Mouse (Mus musculus) C2C12 (cell line): Measurements from ENCODE around the gene Naa20. TPM values are rescaled to one million over a fixed set of nuclear protein-coding genes. Genes with fewer than 3 reads are reported as not detected.
A peak's percentile ranks its signal among the peaks of the same experiment; 100 is the strongest.
"Not testable (repeated sequence)": the region's sequence is repeated elsewhere in the genome, so short reads cannot be mapped to it uniquely, and the experiment has no call there.

Experiments used
- H3K27me3 ChIP-seq: one replicate; pipeline ENCODE4 v1.6.1; 2011; ENCODE audit not compliant: control insufficient read depth, insufficient read depth, insufficient read length
- H3K36me3 ChIP-seq: one replicate; pipeline ENCODE4 v1.6.1; 2011; ENCODE audit not compliant: control insufficient read depth, insufficient read depth
- H3K4me3 ChIP-seq: one replicate; pipeline ENCODE4 v1.5.1; 2011; ENCODE audit warnings: mild to moderate bottlenecking, control low read depth; ENCODE audit not compliant: poor library complexity, insufficient read depth, severe bottlenecking
- H3K79me2 ChIP-seq: one replicate; pipeline ENCODE4 v1.6.1; 2011; ENCODE audit not compliant: control insufficient read depth, insufficient read depth
- H3K79me3 ChIP-seq: one replicate; pipeline ENCODE4 v1.6.1; 2011; ENCODE audit warnings: low read depth, control low read depth
- H3ac ChIP-seq: one replicate; pipeline ENCODE3; 2011; ENCODE audit warnings: low read depth; ENCODE audit not compliant: control insufficient read depth, insufficient read length
- CEBPB ChIP-seq: IDR thresholded peaks from one replicate; pipeline ENCODE4 v1.6.1; 2011; ENCODE audit warnings: low read depth, mild to moderate bottlenecking, control low read depth, moderate library complexity
- CTCF ChIP-seq: IDR thresholded peaks from one replicate; pipeline ENCODE4 v1.5.1; 2011; ENCODE audit not compliant: control insufficient read depth, insufficient read depth, insufficient read length
- FOSL1 ChIP-seq: IDR thresholded peaks from one replicate; pipeline ENCODE4 v1.8.0; 2011; ENCODE audit warnings: mild to moderate bottlenecking, low read length; ENCODE audit not compliant: poor library complexity, insufficient read depth, severe bottlenecking
- MAX ChIP-seq: IDR thresholded peaks from one replicate; pipeline ENCODE4 v1.6.1; 2011; ENCODE audit warnings: mild to moderate bottlenecking, control low read depth
- MYOD1 ChIP-seq: IDR thresholded peaks from one replicate; pipeline ENCODE4 v1.6.1; 2011; ENCODE audit warnings: low read depth; ENCODE audit not compliant: control insufficient read depth, insufficient read length
- MYOG ChIP-seq: IDR thresholded peaks from one replicate; pipeline ENCODE4 v1.6.1; 2011; ENCODE audit not compliant: control insufficient read depth, insufficient read length; ENCODE audit errors: extremely low read depth
- USF1 ChIP-seq: IDR thresholded peaks from one replicate; pipeline ENCODE4 v1.6.1; 2011; ENCODE audit warnings: low read depth, mild to moderate bottlenecking, control low read depth, moderate library complexity
- polyA plus RNA-seq: library from polyadenylated mRNA; unstranded; fragments of >200 nt; fragmentation: generic; extraction: Trizol; gene quantifications from one replicate; pipeline ENCODE4 v1.2.1, GENCODE M21; 2012; ENCODE audit warnings: missing spikeins

Gene Naa20
- polyA plus RNA-seq, 1 experiment, result 61.3 TPM

GRCm38 (mm10) chr2:145888766-145889480 is 13.0 kb upstream of the Naa20 start:
- TF ChIP-seq CTCF, result no peak
- TF ChIP-seq MYOG, result no peak
- no peak for TF ChIP-seq FOSL1
- TF ChIP-seq MYOD1, result no peak
- no peak for TF ChIP-seq MAX
- TF ChIP-seq CEBPB, result no peak
- TF ChIP-seq USF1, result no peak
- Histone ChIP-seq H3K79me3 (no peaks in the 10 kb centered on the region), H3K36me3 (peaks cover 30% of the 10 kb centered on the region), H3K27me3 (no peaks in the 10 kb centered on the region), H3K4me3 (no peak overlapping the region), H3ac (no peak overlapping the region), H3K79me2 (no peaks in the 10 kb centered on the region)

- Histone ChIP-seq H3K4me3 (no peak overlapping the region), H3K79me2 (no peaks in the 10 kb centered on the region), H3K27me3 (no peaks in the 10 kb centered on the region), H3K36me3 (peaks cover 18% of the 10 kb centered on the region), H3K79me3 (no peaks in the 10 kb centered on the region), H3ac (no peak overlapping the region)
- TF ChIP-seq USF1 (no peak), CEBPB (no peak), MYOD1 (no peak), MYOG (no peak), CTCF (no peak), FOSL1 (no peak), MAX (no peak)
These were observed 11.3 kb upstream of the Naa20 start for GRCm38 (mm10) chr2:145890571-145890970.

GRCm38 (mm10) chr2:145893756-145894155 is 8.1 kb upstream of the Naa20 start:
- TF ChIP-seq MAX, result no peak
- TF ChIP-seq FOSL1, result no peak
- TF ChIP-seq MYOG, result no peak
- no peak for TF ChIP-seq CTCF
- TF ChIP-seq MYOD1, result no peak
- TF ChIP-seq USF1, result no peak
- TF ChIP-seq CEBPB, result no peak
- H3K36me3 ChIP-seq, result no peaks in the 10 kb centered on the region
- no peaks in the 10 kb centered on the region for H3K79me2 ChIP-seq
- H3K27me3 ChIP-seq, result no peaks in the 10 kb centered on the region
- no peak overlapping the region for H3K4me3 ChIP-seq
- H3K79me3 ChIP-seq, result no peaks in the 10 kb centered on the region
- no peak overlapping the region for H3ac ChIP-seq

GRCm38 (mm10) chr2:145898106-145898505 is 3.8 kb upstream of the Naa20 start:
- no peaks in the 10 kb centered on the region for H3K27me3 ChIP-seq
- no peak overlapping the region for H3K4me3 ChIP-seq
- no peaks in the 10 kb centered on the region for H3K79me3 ChIP-seq
- H3K36me3 ChIP-seq, result no peaks in the 10 kb centered on the region
- peaks cover 2% of the 10 kb centered on the region for H3K79me2 ChIP-seq
- no peak overlapping the region for H3ac ChIP-seq
- no peak for TF ChIP-seq MYOG
- no peak for TF ChIP-seq MAX
- TF ChIP-seq USF1, result no peak
- no peak for TF ChIP-seq CTCF
- TF ChIP-seq FOSL1, result no peak

- not testable (repeated sequence) for H3K4me3 ChIP-seq
These were observed 1.6 kb upstream of the Naa20 start for GRCm38 (mm10) chr2:145900318-145900717.

GRCm38 (mm10) chr2:145903061-145903901 is 1.4 kb downstream of the Naa20 start:
- TF ChIP-seq CTCF (peak; percentile 29), MAX (peak; percentile 33), USF1 (no peak), CEBPB (no peak), FOSL1 (no peak), MYOD1 (no peak), MYOG (no peak)
- no peaks in the 10 kb centered on the region for H3K27me3 ChIP-seq
- H3K4me3 ChIP-seq, result peak overlapping the region; percentile 92
- peaks cover 53% of the 10 kb centered on the region for H3K79me2 ChIP-seq
- H3K36me3 ChIP-seq, result peaks cover 17% of the 10 kb centered on the region
- H3ac ChIP-seq, result peak overlapping the region; percentile 100
- peaks cover 50% of the 10 kb centered on the region for H3K79me3 ChIP-seq

More at GRCm38 (mm10) chr2:145900318-145900717, 1.6 kb upstream of the Naa20 start:
- H3K27me3 ChIP-seq, H3ac ChIP-seq, H3K36me3 ChIP-seq: not testable (repeated sequence)
- Histone ChIP-seq H3K79me2 (peaks cover 24% of the 10 kb centered on the region), H3K79me3 (peaks cover 22% of the 10 kb centered on the region)
